Mouse (Mus musculus) bone marrow, adult 2 months (tissue): ENCODE results near the gene Gm29609.

Experiments used
- CTCF ChIP-seq: fragments of 200-500 bp; IDR thresholded peaks from 2 replicates; pipeline ENCODE4 v1.5.1; 2011; ENCODE audit warnings: low read length, control low read depth; ENCODE audit not compliant: control insufficient read depth, insufficient read depth
- POLR2A ChIP-seq: fragments of 200-500 bp; IDR thresholded peaks from 2 replicates; pipeline ENCODE4 v1.6.1; 2011; ENCODE audit warnings: low read depth, mild to moderate bottlenecking, control low read depth, low read length, borderline replicate concordance; ENCODE audit not compliant: control insufficient read depth

GRCm38 (mm10) chr5:31168630-31169029 lies 11.1 kb downstream of the Gm29609 start:
- TF ChIP-seq POLR2A, result no peak
- no peak for TF ChIP-seq CTCF
